Mouse (Mus musculus): ENCODE measurements around the gene Ccdc187. TPM values are rescaled to one million over a fixed set of nuclear protein-coding genes. Genes with fewer than 3 reads are reported as not detected.

The Ccdc187 gene
- polyA plus RNA-seq, 1 experiment: 0.32 TPM

Other genes with a start within 250 kb of the Ccdc187 start
- 14.1 and 32.1 TPM in 2 replicates for gene Nacc2, start 171.3 kb downstream of the Ccdc187 start, polyA plus RNA-seq (2012; rRNA removed)
- gene Lhx3, start 86.3 kb downstream of the Ccdc187 start, polyA plus RNA-seq (2012; rRNA removed): 0.10 TPM in 1 of 2 replicates, not detected in the other
- 11.6 and 14.0 TPM in 2 replicates for gene Qsox2, start 57.0 kb downstream of the Ccdc187 start, polyA plus RNA-seq (2012; rRNA removed)
- gene Gpsm1, start 21.0 kb upstream of the Ccdc187 start, polyA plus RNA-seq (2012; rRNA removed): 7.2 and 7.3 TPM in 2 replicates
- gene Dnlz, start 57.6 kb upstream of the Ccdc187 start, polyA plus RNA-seq (2012; rRNA removed): 21.5 and 24.6 TPM in 2 replicates
- gene Card9, start 66.4 kb upstream of the Ccdc187 start, polyA plus RNA-seq (2012; rRNA removed): 13.3 and 41.9 TPM in 2 replicates
- 25.0 and 28.1 TPM in 2 replicates for gene Snapc4, start 86.1 kb upstream of the Ccdc187 start, polyA plus RNA-seq (2012; rRNA removed)
- gene Entr1, start 94.8 kb upstream of the Ccdc187 start, polyA plus RNA-seq (2012; rRNA removed): 72.4 and 89.7 TPM in 2 replicates
- 32.9 and 40.9 TPM in 2 replicates for gene Pmpca, start 94.8 kb upstream of the Ccdc187 start, polyA plus RNA-seq (2012; rRNA removed)
- 12.7 and 22.3 TPM in 2 replicates for gene Inpp5e, start 114.6 kb upstream of the Ccdc187 start, polyA plus RNA-seq (2012; rRNA removed)
- 48.2 and 83.6 TPM in 2 replicates for gene Sec16a, start 150.7 kb upstream of the Ccdc187 start, polyA plus RNA-seq (2012; rRNA removed)
- 7.3 and 12.8 TPM in 2 replicates for gene Notch1, start 222.1 kb upstream of the Ccdc187 start, polyA plus RNA-seq (2012; rRNA removed)